Mouse (Mus musculus) right cerebral cortex, postnatal 10 days (tissue): ENCODE results near the gene Zswim4.

Experiments
- DNase-seq, 2 experiments: peaks; one replicate each; pipeline ENCODE4 v3.0.0; 2021; ENCODE audit warnings: low spot score in 2 of 2

The Zswim4 gene

GRCm38 (mm10) chr8:84183261-84184084 is 53.4 kb downstream of the Zswim4 start:
- peak in 1 of 2 experiments; percentile 55 for DNase-seq

DNA sequence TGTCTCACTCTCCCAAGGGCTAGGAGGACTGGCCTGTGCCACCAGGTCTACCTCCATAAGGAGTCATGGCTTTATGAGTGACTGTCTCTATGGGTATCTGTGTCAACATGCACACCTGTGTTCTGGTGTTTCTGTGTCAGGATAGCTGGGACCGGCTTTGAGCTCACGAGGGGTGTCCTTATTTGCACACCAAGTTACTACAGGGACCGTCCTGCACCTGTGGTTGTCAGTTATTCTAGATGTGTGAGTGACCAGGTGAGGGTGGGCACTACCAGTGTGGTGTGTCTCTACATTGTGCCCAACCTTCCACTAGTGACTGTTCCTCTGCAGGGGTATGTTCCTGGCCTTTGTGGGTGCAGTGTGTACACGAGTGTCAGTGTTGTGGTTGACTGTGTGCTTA is 54.0 kb downstream of the Zswim4 start:
- DNase-seq = no peak

GRCm38 (mm10) chr8:84180530-84181190 is 56.2 kb downstream of the Zswim4 start:
- DNase-seq = peak in 1 of 2 experiments; percentile 61

DNA sequence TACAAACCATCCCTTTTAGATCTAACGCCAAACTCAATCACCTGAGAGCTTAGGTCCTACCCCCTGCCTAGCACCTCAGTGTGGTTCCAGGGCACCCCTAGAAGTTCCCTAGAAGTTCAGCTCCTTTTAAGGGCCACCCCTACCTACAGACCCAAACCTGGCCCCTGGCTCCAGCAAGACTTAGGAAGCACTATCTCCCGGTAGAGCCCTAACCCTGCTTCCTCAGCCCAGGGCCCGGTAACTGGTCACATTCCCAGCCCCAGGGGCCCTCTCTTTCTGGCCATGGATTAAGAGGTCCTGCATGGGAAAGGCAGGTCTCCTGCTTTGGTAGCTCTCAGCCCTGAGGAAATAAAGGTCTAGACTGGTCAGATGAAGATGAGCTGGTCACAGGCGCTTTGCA is 56.9 kb downstream of the Zswim4 start:
- DNase-seq = no peak

GRCm38 (mm10) chr8:84178592-84178991 is 58.3 kb downstream of the Zswim4 start:
- no peak for DNase-seq

DNA sequence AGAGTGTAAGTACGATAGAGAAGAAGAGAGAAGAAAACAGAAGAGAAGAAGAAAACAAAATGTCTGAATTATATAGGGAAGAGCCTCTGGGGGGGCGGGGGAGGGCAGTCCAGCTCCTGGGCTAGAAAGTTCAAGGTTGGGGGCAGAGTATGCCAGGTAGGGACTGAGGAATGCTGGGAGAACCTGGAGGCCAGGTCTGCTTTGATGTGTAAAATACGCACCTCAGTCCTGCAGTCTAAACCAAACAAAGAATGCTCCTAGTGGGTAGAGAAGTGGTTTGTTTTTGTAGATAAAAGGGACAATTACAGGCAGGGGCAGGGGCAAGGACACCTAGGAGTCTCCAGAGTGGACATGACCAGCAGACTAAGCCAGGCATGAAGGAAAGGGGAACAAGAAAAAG is 59.5 kb downstream of the Zswim4 start:
- no peak for DNase-seq

DNA sequence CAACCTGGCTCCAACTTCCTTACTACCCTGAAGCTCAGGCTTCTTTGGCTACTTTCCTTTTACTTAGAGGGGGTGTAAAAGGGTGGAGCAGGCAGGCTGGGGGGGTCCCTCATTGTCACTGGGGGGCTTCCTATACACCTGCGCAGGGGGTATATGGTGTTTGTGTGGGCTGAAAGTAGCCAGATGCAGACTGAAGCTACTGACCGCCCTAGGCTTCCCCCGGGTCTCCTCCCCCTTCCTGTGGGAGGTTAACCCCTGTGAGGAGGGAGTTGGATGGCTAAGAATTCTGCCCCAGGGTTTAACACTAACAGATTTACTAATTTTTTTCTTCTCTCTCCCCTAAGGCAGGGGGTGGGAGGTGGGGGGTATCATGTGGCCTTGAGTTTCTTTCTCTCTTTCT is 60.3 kb downstream of the Zswim4 start:
- DNase-seq = no peak

DNA sequence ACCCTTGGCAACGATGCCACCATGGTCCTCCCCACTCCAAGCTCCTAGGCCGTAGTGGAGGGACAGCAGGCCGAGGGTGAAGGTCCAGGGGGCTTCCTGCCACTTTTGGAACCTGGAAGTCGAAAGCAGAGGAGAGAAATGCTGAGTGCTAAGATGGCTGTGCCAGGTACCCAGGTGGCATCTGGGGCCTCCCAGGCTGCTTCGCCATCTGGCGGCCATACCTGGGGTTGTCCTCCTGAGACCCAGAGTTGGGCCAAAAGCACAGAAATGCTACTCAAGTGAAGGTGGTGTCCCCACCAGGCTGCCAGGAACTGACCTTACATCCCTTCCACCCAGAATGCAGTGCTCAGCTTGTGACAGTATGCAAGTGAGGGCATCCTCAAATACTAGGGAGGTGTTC is 63.0 kb downstream of the Zswim4 start:
- DNase-seq = no peak

DNA sequence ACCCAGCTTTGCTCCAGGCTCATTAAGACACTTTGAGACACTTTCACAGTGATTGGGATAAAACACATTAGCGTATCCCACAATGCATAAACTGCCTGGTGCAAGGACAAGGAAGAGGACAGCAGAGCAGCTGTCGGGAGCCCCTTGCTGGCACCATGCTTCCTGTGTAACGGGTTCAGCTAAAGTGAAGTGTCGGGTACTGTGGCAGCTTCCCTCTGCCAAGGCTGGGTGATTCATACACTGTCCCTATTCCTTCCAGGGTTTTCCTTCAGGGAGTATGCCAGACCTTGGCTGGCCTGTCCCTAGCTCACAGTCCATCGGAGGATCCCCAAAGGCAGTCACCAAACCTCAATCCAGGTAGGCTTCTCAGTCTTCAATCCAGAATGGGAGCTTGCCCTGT is 66.8 kb downstream of the Zswim4 start:
- DNase-seq = no peak

- no peak for DNase-seq
These were observed 69.2 kb downstream of the Zswim4 start for GRCm38 (mm10) chr8:84167696-84168095.
